Mouse (Mus musculus) ES-E14 (cell line): ENCODE results near the gene Ciz1. TPM values are rescaled to one million over a fixed set of nuclear protein-coding genes. Genes with fewer than 3 reads are reported as not detected.

Experiments used
- DNase-seq: peaks from one replicate; pipeline ENCODE4 v3.0.0-alpha.2; 2013; ENCODE audit warnings: low read depth, low spot score
- H3K27ac ChIP-seq: 2 replicates; pipeline ENCODE4 v1.5.1; 2012; ENCODE audit warnings: low read depth, mild to moderate bottlenecking, low read length, moderate library complexity, mixed read lengths; ENCODE audit not compliant: poor library complexity, insufficient read depth, severe bottlenecking
- H3K36me3 ChIP-seq: 2 replicates; pipeline ENCODE4 v1.6.1; 2012; ENCODE audit warnings: mild to moderate bottlenecking, low read length, moderate library complexity, mixed read lengths; ENCODE audit not compliant: control insufficient read depth, poor library complexity, insufficient read depth, severe bottlenecking
- H3K4me1 ChIP-seq, 2 experiments: fragments of 150-350 bp in 1 of 2; sonication (generic) in 1 of 2; 2 replicates each; pipeline ENCODE4 v1.6.1; 2012; ENCODE audit warnings: low read length in 2 of 2, mild to moderate bottlenecking in 1 of 2, mixed read lengths in 1 of 2; ENCODE audit not compliant: control insufficient read depth in 2 of 2, insufficient read depth in 2 of 2, poor library complexity in 1 of 2
- H3K4me3 ChIP-seq, 2 experiments: fragments of 150-350 bp in 1 of 2; sonication (generic) in 1 of 2; 2 replicates each; pipeline ENCODE4 v1.5.1; 2012; ENCODE audit warnings: low read length in 2 of 2, low read depth in 1 of 2, mild to moderate bottlenecking in 1 of 2, mixed read lengths in 1 of 2; ENCODE audit not compliant: insufficient read depth in 1 of 2, poor library complexity in 1 of 2, severe bottlenecking in 1 of 2
- H3K9ac ChIP-seq: 2 replicates; pipeline ENCODE4 v1.6.1; 2012; ENCODE audit warnings: low read depth, mild to moderate bottlenecking, low read length, mixed read lengths; ENCODE audit not compliant: poor library complexity, insufficient read depth, severe bottlenecking
- H3K9me3 ChIP-seq: fragments of 150-350 bp; sonication (generic); 2 replicates; pipeline ENCODE4 v1.6.1; 2012; ENCODE audit warnings: low read depth, mild to moderate bottlenecking, low read length; ENCODE audit not compliant: control insufficient read depth, insufficient read depth
- CHD2 ChIP-seq: IDR thresholded peaks from 2 replicates; pipeline ENCODE4 v1.6.1; 2014; ENCODE audit warnings: mild to moderate bottlenecking, low read depth, low read length, inconsistent platforms
- HCFC1 ChIP-seq: IDR thresholded peaks from 2 replicates; pipeline ENCODE4 v1.6.1; 2012; ENCODE audit warnings: low read length, inconsistent platforms, borderline replicate concordance; ENCODE audit not compliant: insufficient read depth
- MAFK ChIP-seq: IDR thresholded peaks from 2 replicates; pipeline ENCODE4 v1.6.1; 2014; ENCODE audit warnings: mild to moderate bottlenecking, low read depth, low read length, inconsistent platforms; ENCODE audit not compliant: insufficient read depth
- ZC3H11A ChIP-seq: IDR thresholded peaks from 2 replicates; pipeline ENCODE4 v1.6.1; 2012; ENCODE audit warnings: low read depth, mild to moderate bottlenecking, inconsistent platforms, low read length, borderline replicate concordance
- ZNF384 ChIP-seq: IDR thresholded peaks from 2 replicates; pipeline ENCODE4 v1.6.1; 2012; ENCODE audit warnings: low read depth, low read length, inconsistent platforms
- in situ Hi-C, 2 experiments: fragments of 600-800 bp; cut with MboI; formaldehyde crosslinking; loops; one replicate each; pipeline ENCODE4 v1.15.1; 2025; ENCODE audit warnings: low sequenced_read_pairs in 2 of 2, inconsistent platforms in 1 of 2; ENCODE audit not compliant: unreplicated experiment in 2 of 2
- total RNA-seq: library from RNA; depleted of rRNA; stranded (reverse); fragments of 300-350 nt; gene quantifications from 2 replicates; pipeline ENCODE4 v1.2.3, GENCODE M21; 2012

Gene Ciz1
- total RNA-seq, 1 experiment = 13.6 TPM

- TF ChIP-seq CHD2 (no peak), ZC3H11A (no peak), ZNF384 (no peak)
- Histone ChIP-seq H3K9ac (no peak overlapping the region), H3K27ac (no peak overlapping the region), H3K9me3 (no peaks in the 10 kb centered on the region), H3K4me1 (no peaks in the 10 kb centered on the region), H3K36me3 (peaks cover 28% of the 10 kb centered on the region), H3K4me3 (no peak overlapping the region)
- no peak for DNase-seq
- in situ Hi-C loops = no loop called here
Measured at GRCm38 (mm10) chr2:32417486-32417885, 65.4 kb downstream of the Ciz1 start.

- H3K9ac ChIP-seq = no peak overlapping the region
- peaks cover 28% of the 10 kb centered on the region for H3K36me3 ChIP-seq
- no peak for DNase-seq
Measured at GRCm38 (mm10) chr2:32418430-32419151, 66.5 kb downstream of the Ciz1 start.

GRCm38 (mm10) chr2:32419359-32419758 lies 67.2 kb downstream of the Ciz1 start:
- Histone ChIP-seq H3K9ac (no peak overlapping the region), H3K27ac (no peak overlapping the region), H3K9me3 (no peaks in the 10 kb centered on the region), H3K4me1 (peaks cover 0 to 4% of the 10 kb centered on the region in 2 experiments; a peak in 1 of 4 replicates), H3K4me3 (no peak overlapping the region), H3K36me3 (peaks cover 28% of the 10 kb centered on the region)
- no peak for DNase-seq
- in situ Hi-C loops = no loop called here
- TF ChIP-seq MAFK (no peak), ZNF384 (no peak), ZC3H11A (no peak), CHD2 (no peak), HCFC1 (no peak)

More at GRCm38 (mm10) chr2:32418430-32419151, 66.5 kb downstream of the Ciz1 start:
- no peak for TF ChIP-seq HCFC1
- TF ChIP-seq MAFK = no peak
- TF ChIP-seq ZNF384 = no peak
- no peak for TF ChIP-seq CHD2
- TF ChIP-seq ZC3H11A = no peak
- in situ Hi-C loops = no loop called here
- H3K27ac ChIP-seq = no peak overlapping the region
- H3K4me3 ChIP-seq = no peak overlapping the region
- H3K4me1 ChIP-seq = peaks cover 0 to 1% of the 10 kb centered on the region in 2 experiments; a peak in 1 of 4 replicates
- H3K9me3 ChIP-seq = no peaks in the 10 kb centered on the region

- peaks cover 0 to 4% of the 10 kb centered on the region in 2 experiments; a peak in 1 of 4 replicates for H3K4me1 ChIP-seq
Measured at GRCm38 (mm10) chr2:32420066-32420608, 68.0 kb downstream of the Ciz1 start.

GRCm38 (mm10) chr2:32420647-32421046 lies 68.5 kb downstream of the Ciz1 start:
- Histone ChIP-seq H3K9me3 (no peaks in the 10 kb centered on the region), H3K4me1 (peaks cover 0 to 4% of the 10 kb centered on the region in 2 experiments; a peak in 1 of 4 replicates), H3K27ac (no peak overlapping the region), H3K9ac (no peak overlapping the region), H3K36me3 (peaks cover 22% of the 10 kb centered on the region; the same call in 1 of the 2 replicates), H3K4me3 (no peak overlapping the region)
- no peak for DNase-seq
- TF ChIP-seq ZNF384 = no peak
- no peak for TF ChIP-seq ZC3H11A
- no peak for TF ChIP-seq MAFK
- no peak for TF ChIP-seq CHD2
- TF ChIP-seq HCFC1 = no peak
- in situ Hi-C loops = no loop called here

More at GRCm38 (mm10) chr2:32420066-32420608, 68.0 kb downstream of the Ciz1 start:
- in situ Hi-C loops = no loop called here
- Histone ChIP-seq H3K4me3 (no peak overlapping the region), H3K36me3 (peaks cover 27% of the 10 kb centered on the region), H3K9ac (no peak overlapping the region), H3K9me3 (no peaks in the 10 kb centered on the region), H3K27ac (no peak overlapping the region)
- TF ChIP-seq CHD2 = no peak
- TF ChIP-seq ZNF384 = no peak
- no peak for TF ChIP-seq ZC3H11A
- TF ChIP-seq HCFC1 = no peak
- no peak for DNase-seq
